Mouse (Mus musculus) neural tube, embryonic 12.5 days (tissue): ENCODE results near the gene Slc35b1. TPM values are rescaled to one million over a fixed set of nuclear protein-coding genes. Genes with fewer than 3 reads are reported as not detected.

ENCODE experiments used
- ATAC-seq: fragments of 200-750 bp; cut with Nextera tagmentation; 2 replicates; pipeline ENCODE4 v1.8.0; 2017; ENCODE audit warnings: low read depth, mild to moderate bottlenecking, moderate TSS enrichment, moderate library complexity; ENCODE audit not compliant: low FRiP score
- H3K27ac ChIP-seq: fragments of 300-500 bp; sonication (generic); 2 replicates; pipeline ENCODE4 v1.5.1; 2016
- H3K27me3 ChIP-seq: fragments of 300-500 bp; sonication (generic); replicated peaks from 2 replicates; pipeline ENCODE4 v1.6.1; 2016; ENCODE audit warnings: mild to moderate bottlenecking
- H3K36me3 ChIP-seq: fragments of 300-500 bp; sonication (generic); 2 replicates; pipeline ENCODE4 v1.6.1; 2016; ENCODE audit warnings: mild to moderate bottlenecking
- H3K4me1 ChIP-seq: fragments of 300-500 bp; sonication (generic); 2 replicates; pipeline ENCODE4 v1.6.1; 2016
- H3K4me2 ChIP-seq: fragments of 300-500 bp; sonication (generic); replicated peaks from 2 replicates; pipeline ENCODE4 v1.6.1; 2016; ENCODE audit warnings: mild to moderate bottlenecking
- H3K4me3 ChIP-seq: fragments of 300-500 bp; sonication (generic); 2 replicates; pipeline ENCODE4 v1.5.1; 2016
- H3K9ac ChIP-seq: fragments of 300-500 bp; sonication (generic); 2 replicates; pipeline ENCODE4 v1.6.1; 2016; ENCODE audit warnings: mild to moderate bottlenecking
- H3K9me3 ChIP-seq: fragments of 300-500 bp; sonication (generic); 2 replicates; pipeline ENCODE4 v1.6.1; 2016; ENCODE audit warnings: mild to moderate bottlenecking
- WGBS: fragments of 180-500 bp; shearing (Covaris S2); methylation state at CpG from one replicate; pipeline ENCODE4 v1.1.7; 2016; 5-methylcytosine and 5-hydroxymethylcytosine counted together
- polyA plus RNA-seq: library from polyadenylated mRNA; unstranded; fragments of >200 nt; fragmentation: Nextera tagmentation; extraction: Ambion mirVana; gene quantifications from 2 replicates; pipeline ENCODE4 v1.2.1, GENCODE M21; 2016

Slc35b1 gene
- 127 and 129 TPM in 2 replicates for polyA plus RNA-seq

GRCm38 (mm10) chr11:95384319-95384972, at the start of gene Slc35b1:
Gene Slc35b1, plus strand, starts transcription at chr11:95384692.
- H3K4me1 ChIP-seq: peaks cover 10% of the 10 kb centered on the region
- peak within 1 kb of the TSS; percentile 61 for H3K4me2 ChIP-seq
- peak; percentile 95 for ATAC-seq
- H3K9me3 ChIP-seq: no peaks in the 10 kb centered on the region
- H3K36me3 ChIP-seq: peaks cover 40% of the 10 kb centered on the region
- H3K27ac ChIP-seq: peak within 1 kb of the TSS; percentile 65
- no peaks in the 10 kb centered on the region for H3K27me3 ChIP-seq
- peak within 1 kb of the TSS; percentile 70 for H3K4me3 ChIP-seq
- peak within 1 kb of the TSS; percentile 73 for H3K9ac ChIP-seq
- under 1% methylated on average over 42 of the region's 42 CpGs for WGBS

GRCm38 (mm10) chr11:95336568-95337128, 47.8 kb upstream of the Slc35b1 start, which contains the start of gene Fam117a:
Gene Fam117a, plus strand, starts transcription at chr11:95337018.
- H3K4me2 ChIP-seq: peak within 1 kb of the TSS; percentile 91
- peaks cover 22% of the 10 kb centered on the region for H3K4me1 ChIP-seq
- H3K27me3 ChIP-seq: no peaks in the 10 kb centered on the region
- peak within 1 kb of the TSS; percentile 88 for H3K4me3 ChIP-seq
- peak; percentile 96 for ATAC-seq
- no peak within 1 kb of the TSS for H3K27ac ChIP-seq
- 1% methylated on average over 22 of the region's 27 CpGs for WGBS
- H3K9ac ChIP-seq: peak within 1 kb of the TSS; percentile 80
- H3K9me3 ChIP-seq: no peaks in the 10 kb centered on the region
- no peaks in the 10 kb centered on the region for H3K36me3 ChIP-seq

GRCm38 (mm10) chr11:95337129-95337813, 47.2 kb upstream of the Slc35b1 start:
- ATAC-seq: peak; percentile 77
- H3K36me3 ChIP-seq: no peaks in the 10 kb centered on the region
- peak overlapping the region; percentile 88 for H3K4me3 ChIP-seq
- H3K4me1 ChIP-seq: peaks cover 22% of the 10 kb centered on the region
- WGBS: under 1% methylated on average over 49 of the region's 50 CpGs
- H3K27me3 ChIP-seq: no peaks in the 10 kb centered on the region
- peak overlapping the region; percentile 91 for H3K4me2 ChIP-seq
- H3K9ac ChIP-seq: peak overlapping the region; percentile 80
- no peak overlapping the region for H3K27ac ChIP-seq
- no peaks in the 10 kb centered on the region for H3K9me3 ChIP-seq

GRCm38 (mm10) chr11:95337846-95338342, 46.6 kb upstream of the Slc35b1 start:
- peak overlapping the region; percentile 88 for H3K4me3 ChIP-seq
- no peak for ATAC-seq
- no peak overlapping the region for H3K9ac ChIP-seq
- no peaks in the 10 kb centered on the region for H3K27me3 ChIP-seq
- H3K4me2 ChIP-seq: peak overlapping the region; percentile 91
- no peak overlapping the region for H3K27ac ChIP-seq
- H3K4me1 ChIP-seq: peaks cover 22% of the 10 kb centered on the region
- H3K9me3 ChIP-seq: no peaks in the 10 kb centered on the region
- H3K36me3 ChIP-seq: no peaks in the 10 kb centered on the region
- 19% methylated on average over 9 of the region's 9 CpGs for WGBS

GRCm38 (mm10) chr11:95339471-95340021, 44.9 kb upstream of the Slc35b1 start:
- Histone ChIP-seq H3K4me1 (peaks cover 22% of the 10 kb centered on the region), H3K4me2 (peak overlapping the region; percentile 91), H3K27ac (no peak overlapping the region), H3K4me3 (no peak overlapping the region), H3K9me3 (no peaks in the 10 kb centered on the region), H3K9ac (no peak overlapping the region), H3K27me3 (no peaks in the 10 kb centered on the region), H3K36me3 (no peaks in the 10 kb centered on the region)
- WGBS: 3% methylated on average over 14 of the region's 14 CpGs
- ATAC-seq: no peak

- Histone ChIP-seq H3K9ac (no peak overlapping the region), H3K4me1 (peaks cover 22% of the 10 kb centered on the region), H3K4me3 (no peak overlapping the region), H3K27ac (no peak overlapping the region), H3K36me3 (no peaks in the 10 kb centered on the region), H3K27me3 (no peaks in the 10 kb centered on the region), H3K9me3 (no peaks in the 10 kb centered on the region), H3K4me2 (peak overlapping the region; percentile 91; the same call in 1 of the 2 replicates)
- no peak for ATAC-seq
- 66% methylated on average over 1 of the region's 1 CpGs for WGBS
These were observed 44.2 kb upstream of the Slc35b1 start for GRCm38 (mm10) chr11:95340259-95340658.

GRCm38 (mm10) chr11:95340664-95341063, 43.8 kb upstream of the Slc35b1 start:
- ATAC-seq: no peak
- peaks cover 22% of the 10 kb centered on the region for H3K4me1 ChIP-seq
- H3K36me3 ChIP-seq: no peaks in the 10 kb centered on the region
- 0 out of 2 replicates have a peak overlapping the region, but pooled peaks have one; percentile 13 for H3K4me2 ChIP-seq
- no peak overlapping the region for H3K4me3 ChIP-seq
- no peaks in the 10 kb centered on the region for H3K27me3 ChIP-seq
- H3K27ac ChIP-seq: no peak overlapping the region
- H3K9me3 ChIP-seq: no peaks in the 10 kb centered on the region
- 36% methylated on average over 5 of the region's 5 CpGs for WGBS
- no peak overlapping the region for H3K9ac ChIP-seq

GRCm38 (mm10) chr11:95343180-95343579, 41.3 kb upstream of the Slc35b1 start:
- H3K9ac ChIP-seq: no peak overlapping the region
- WGBS: 66% methylated on average over 4 of the region's 4 CpGs

GRCm38 (mm10) chr11:95344181-95344580, 40.3 kb upstream of the Slc35b1 start:
- H3K27me3 ChIP-seq: no peaks in the 10 kb centered on the region
- no peaks in the 10 kb centered on the region for H3K9me3 ChIP-seq
- peaks cover 10% of the 10 kb centered on the region for H3K4me1 ChIP-seq
- H3K4me2 ChIP-seq: no peak overlapping the region
- WGBS: 42% methylated on average over 2 of the region's 2 CpGs
- H3K4me3 ChIP-seq: no peak overlapping the region
- H3K36me3 ChIP-seq: no peaks in the 10 kb centered on the region
- ATAC-seq: no peak
- no peak overlapping the region for H3K9ac ChIP-seq
- H3K27ac ChIP-seq: no peak overlapping the region

More at GRCm38 (mm10) chr11:95343180-95343579, 41.3 kb upstream of the Slc35b1 start:
- H3K27ac ChIP-seq: no peak overlapping the region
- H3K27me3 ChIP-seq: no peaks in the 10 kb centered on the region
- H3K36me3 ChIP-seq: no peaks in the 10 kb centered on the region
- peaks cover 15% of the 10 kb centered on the region for H3K4me1 ChIP-seq
- H3K9me3 ChIP-seq: no peaks in the 10 kb centered on the region
- H3K4me2 ChIP-seq: no peak overlapping the region
- no peak for ATAC-seq
- H3K4me3 ChIP-seq: no peak overlapping the region

GRCm38 (mm10) chr11:95350289-95350688, 34.2 kb upstream of the Slc35b1 start:
- Histone ChIP-seq H3K27me3 (no peaks in the 10 kb centered on the region), H3K36me3 (no peaks in the 10 kb centered on the region), H3K4me2 (no peak overlapping the region), H3K4me3 (no peak overlapping the region), H3K9ac (no peak overlapping the region), H3K27ac (no peak overlapping the region), H3K4me1 (no peaks in the 10 kb centered on the region), H3K9me3 (no peaks in the 10 kb centered on the region)
- WGBS: 69% methylated on average over 6 of the region's 6 CpGs
- ATAC-seq: no peak

- Histone ChIP-seq H3K27me3 (no peaks in the 10 kb centered on the region), H3K4me1 (no peaks in the 10 kb centered on the region), H3K36me3 (no peaks in the 10 kb centered on the region), H3K27ac (no peak overlapping the region), H3K9ac (no peak overlapping the region), H3K9me3 (no peaks in the 10 kb centered on the region), H3K4me2 (no peak overlapping the region), H3K4me3 (no peak overlapping the region)
- 95% methylated on average over 3 of the region's 3 CpGs for WGBS
- no peak for ATAC-seq
These were observed 33.5 kb upstream of the Slc35b1 start for GRCm38 (mm10) chr11:95350960-95351359.

- H3K4me3 ChIP-seq: no peak overlapping the region
- no peak for ATAC-seq
- no peak overlapping the region for H3K4me2 ChIP-seq
- no peaks in the 10 kb centered on the region for H3K27me3 ChIP-seq
- H3K9me3 ChIP-seq: no peaks in the 10 kb centered on the region
- H3K36me3 ChIP-seq: no peaks in the 10 kb centered on the region
- no peaks in the 10 kb centered on the region for H3K4me1 ChIP-seq
- no peak overlapping the region for H3K9ac ChIP-seq
- 93% methylated on average over 2 of the region's 2 CpGs for WGBS
- no peak overlapping the region for H3K27ac ChIP-seq
These were observed 31.8 kb upstream of the Slc35b1 start for GRCm38 (mm10) chr11:95352686-95353085.
